Mouse (Mus musculus): ENCODE data around the gene Slc50a1. TPM values are rescaled to one million over a fixed set of nuclear protein-coding genes. Genes with fewer than 3 reads are reported as not detected.
A peak's percentile ranks its signal among the peaks of the same experiment; 100 is the strongest.

Slc50a1 gene
- polyA plus RNA-seq, 1 experiment from 2014 or later = 19.6 TPM

DNA sequence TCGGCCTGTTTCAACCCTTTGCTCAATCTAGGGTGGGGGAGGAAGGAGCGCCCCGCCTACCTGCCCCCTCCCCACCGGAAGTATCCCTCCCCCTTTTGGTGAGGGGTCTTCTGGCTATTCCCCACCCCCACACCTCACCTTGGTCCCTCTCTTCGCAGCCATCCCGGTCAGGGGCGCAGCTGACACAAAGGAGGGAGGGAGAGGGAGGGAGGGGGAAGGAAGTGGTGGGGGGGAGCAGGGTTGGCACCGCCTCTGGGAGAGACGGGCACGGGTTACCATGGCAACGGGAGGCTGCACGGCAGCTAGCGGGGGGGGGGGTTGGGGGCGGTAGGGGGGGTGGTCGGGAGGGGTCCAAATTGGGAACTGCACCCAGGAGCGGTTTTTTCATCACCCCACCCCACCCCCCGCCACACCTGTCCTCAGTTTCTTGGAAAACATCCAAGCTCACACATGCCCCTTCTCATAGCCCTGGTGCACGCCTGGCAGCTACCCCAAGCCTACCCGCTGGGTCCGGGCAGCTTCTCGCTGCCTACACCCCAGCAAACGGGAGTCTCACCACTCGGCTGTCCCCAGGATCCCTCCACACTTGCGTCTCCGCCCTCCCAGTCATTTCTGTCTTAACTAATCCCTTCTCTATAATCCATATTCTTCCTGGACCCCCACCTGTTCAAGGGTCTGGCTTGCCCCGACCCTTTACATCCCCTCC is 25.2 kb downstream of the Slc50a1 start:
- H3K36me3 ChIP-seq (replicated peaks; ENCODE audit: insufficient read depth, low read length) = peaks cover 5% of the 10 kb centered on the region; the same call in 1 of the 2 replicates
- ATAC-seq (no peak), DNase-seq (no peak)
- under 1% methylated on average over 18 of the region's 26 CpGs for WGBS (ENCODE audit: insufficient replicate concordance)
- H3K4me2 ChIP-seq (ENCODE audit: low read depth, low read length) = peak overlapping the region; percentile 89
- no peaks in the 10 kb centered on the region for H3K9me3 ChIP-seq (ENCODE audit: low read length)
- no peak overlapping the region for H3K27ac ChIP-seq (ENCODE audit: low read depth)
- TF ChIP-seq CTCF (IDR thresholded peaks at IDR 0.05; ENCODE audit: low read depth) (no peak), EP300 (IDR thresholded peaks at IDR 0.05; ENCODE audit: low read depth) (no peak)
- peaks cover 14% of the 10 kb centered on the region for H3K27me3 ChIP-seq (ENCODE audit: insufficient read depth, low read length)
- peaks cover 36% of the 10 kb centered on the region for H3K4me1 ChIP-seq (ENCODE audit: insufficient read depth)
- no peak overlapping the region for H3K9ac ChIP-seq (replicated peaks)
- peak overlapping the region; percentile 22; the same call in 1 of the 2 replicates for H3K4me3 ChIP-seq (ENCODE audit: low read depth, low read length)

DNA sequence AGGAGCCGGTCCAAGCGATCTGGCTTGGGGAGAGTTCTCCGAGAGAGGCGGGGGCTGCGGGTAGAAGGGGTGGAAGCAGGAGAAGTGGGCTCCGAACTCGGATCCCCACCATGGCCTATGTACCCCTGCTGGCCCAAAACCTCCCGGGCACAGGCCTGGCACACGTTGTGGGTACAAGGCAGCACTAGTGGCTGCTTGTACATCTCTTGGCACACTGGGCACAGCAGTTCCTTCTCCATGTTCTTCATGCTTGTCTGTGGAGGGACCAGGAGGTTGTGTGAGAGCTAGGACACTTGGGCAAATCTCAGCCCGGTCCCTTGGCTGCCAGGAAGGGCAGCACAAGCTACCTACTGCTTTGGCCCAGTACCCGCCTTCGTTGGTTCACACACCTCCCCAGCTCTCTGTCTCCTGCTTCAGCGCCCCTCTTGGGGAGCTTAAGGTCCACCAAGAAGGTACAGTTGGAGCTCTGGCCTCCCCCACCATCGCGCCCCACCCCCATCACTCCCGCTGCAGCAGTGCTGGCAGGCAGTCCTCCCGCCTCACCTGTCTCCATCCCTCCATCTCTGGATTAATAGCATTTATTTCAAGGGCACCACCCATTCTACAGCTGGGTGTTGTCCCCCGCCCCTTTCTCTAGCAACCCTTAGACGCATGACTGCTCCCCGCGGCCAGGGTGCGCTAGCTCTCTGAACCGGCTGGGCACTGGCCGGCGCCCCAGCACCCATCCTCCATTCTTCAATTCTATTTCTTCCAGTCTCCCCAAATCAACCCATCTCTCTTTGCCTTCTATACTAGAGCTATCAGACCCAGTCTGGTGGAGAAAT is 26.0 kb downstream of the Slc50a1 start:
- Histone ChIP-seq H3K4me2 (ENCODE audit: low read depth, low read length) (peak overlapping the region; percentile 89), H3K36me3 (replicated peaks; ENCODE audit: insufficient read depth, low read length) (0 out of 2 replicates have a peak, but pooled peaks cover 2% of the 10 kb centered on the region), H3K9ac (replicated peaks) (no peak overlapping the region), H3K27me3 (ENCODE audit: insufficient read depth, low read length) (peaks cover 14% of the 10 kb centered on the region), H3K4me1 (ENCODE audit: insufficient read depth) (peaks cover 36% of the 10 kb centered on the region), H3K27ac (ENCODE audit: low read depth) (no peak overlapping the region), H3K4me3 (ENCODE audit: low read depth, low read length) (peak overlapping the region; percentile 22; the same call in 1 of the 2 replicates), H3K9me3 (ENCODE audit: low read length) (no peaks in the 10 kb centered on the region)
- no peak for TF ChIP-seq EP300 (IDR thresholded peaks at IDR 0.05; ENCODE audit: low read depth)
- TF ChIP-seq CTCF (IDR thresholded peaks at IDR 0.05; ENCODE audit: low read depth) = peak; percentile 24
- WGBS (ENCODE audit: insufficient replicate concordance) = 24% methylated on average over 24 of the region's 25 CpGs
- ATAC-seq (no peak), DNase-seq (no peak)

GRCm38 (mm10) chr3:89243609-89244008 is 26.8 kb downstream of the Slc50a1 start:
- DNase-seq (peak; percentile 69), ATAC-seq (0 out of 2 replicates have a peak, but pooled peaks have one; percentile 34)
- Histone ChIP-seq H3K36me3 (replicated peaks; ENCODE audit: insufficient read depth, low read length) (no peaks in the 10 kb centered on the region), H3K9me3 (ENCODE audit: low read length) (no peaks in the 10 kb centered on the region), H3K9ac (replicated peaks) (no peak overlapping the region), H3K4me1 (ENCODE audit: insufficient read depth) (peaks cover 36% of the 10 kb centered on the region), H3K27me3 (ENCODE audit: insufficient read depth, low read length) (peaks cover 14% of the 10 kb centered on the region), H3K4me2 (ENCODE audit: low read depth, low read length) (peak overlapping the region; percentile 28; the same call in 1 of the 2 replicates), H3K4me3 (ENCODE audit: low read depth, low read length) (no peak overlapping the region), H3K27ac (ENCODE audit: low read depth) (no peak overlapping the region)
- 17% methylated on average over 14 of the region's 14 CpGs for WGBS (ENCODE audit: insufficient replicate concordance)
- TF ChIP-seq EP300 (IDR thresholded peaks at IDR 0.05; ENCODE audit: low read depth) = no peak
- peak; percentile 61 for TF ChIP-seq CTCF (IDR thresholded peaks at IDR 0.05; ENCODE audit: low read depth)

DNA sequence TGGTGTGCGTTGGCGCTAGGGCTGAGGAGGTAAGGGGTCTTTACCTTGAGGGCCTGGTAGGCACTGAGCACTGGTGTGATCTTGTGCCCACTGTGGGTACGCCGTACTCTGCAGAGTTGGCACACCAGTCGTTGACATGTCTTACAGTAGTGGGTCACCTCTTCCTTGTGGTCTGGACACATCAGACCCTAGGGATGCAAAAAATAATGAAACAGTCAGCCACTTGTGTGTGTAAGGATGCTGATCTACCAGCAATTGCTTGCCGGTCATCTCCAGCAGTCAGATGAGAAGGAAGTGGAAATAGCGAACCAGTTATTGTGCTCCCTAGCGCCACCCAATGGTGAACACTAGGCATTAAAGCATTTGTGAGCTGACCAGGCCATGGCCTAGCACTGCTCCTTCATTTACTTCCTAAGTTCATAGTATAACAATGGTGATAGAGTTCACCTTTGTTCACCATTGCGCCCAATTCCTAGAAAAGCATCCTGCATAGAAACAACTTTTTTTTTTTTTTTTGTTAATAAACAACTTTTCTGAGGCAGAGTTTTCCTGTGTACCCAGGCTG is 28.0 kb downstream of the Slc50a1 start:
- Histone ChIP-seq H3K9ac (replicated peaks) (no peak overlapping the region), H3K4me3 (ENCODE audit: low read depth, low read length) (no peak overlapping the region), H3K36me3 (replicated peaks; ENCODE audit: insufficient read depth, low read length) (no peaks in the 10 kb centered on the region), H3K4me1 (ENCODE audit: insufficient read depth) (peaks cover 30% of the 10 kb centered on the region), H3K4me2 (ENCODE audit: low read depth, low read length) (no peak overlapping the region), H3K27me3 (ENCODE audit: insufficient read depth, low read length) (peaks cover 14% of the 10 kb centered on the region), H3K27ac (ENCODE audit: low read depth) (no peak overlapping the region), H3K9me3 (ENCODE audit: low read length) (no peaks in the 10 kb centered on the region)
- 58% methylated on average over 9 of the region's 9 CpGs for WGBS (ENCODE audit: insufficient replicate concordance)
- DNase-seq = peak; percentile 79
- TF ChIP-seq CTCF (IDR thresholded peaks at IDR 0.05; ENCODE audit: low read depth) (peak; percentile 85), EP300 (IDR thresholded peaks at IDR 0.05; ENCODE audit: low read depth) (no peak)
- ATAC-seq = no peak

- no peaks in the 10 kb centered on the region for H3K36me3 ChIP-seq (replicated peaks; ENCODE audit: insufficient read depth, low read length)
- H3K27ac ChIP-seq (ENCODE audit: low read depth) = no peak overlapping the region
- no peak overlapping the region for H3K4me2 ChIP-seq (ENCODE audit: low read depth, low read length)
- TF ChIP-seq EP300 (IDR thresholded peaks at IDR 0.05; ENCODE audit: low read depth) = no peak
- no peak for TF ChIP-seq CTCF (IDR thresholded peaks at IDR 0.05; ENCODE audit: low read depth)
- no peaks in the 10 kb centered on the region for H3K27me3 ChIP-seq (ENCODE audit: insufficient read depth, low read length)
- 51% methylated on average over 10 of the region's 12 CpGs for WGBS (ENCODE audit: insufficient replicate concordance)
- DNase-seq = no peak
- peaks cover 7% of the 10 kb centered on the region for H3K4me1 ChIP-seq (ENCODE audit: insufficient read depth)
- H3K9me3 ChIP-seq (ENCODE audit: low read length) = no peaks in the 10 kb centered on the region
- no peak overlapping the region for H3K9ac ChIP-seq (replicated peaks)
- H3K4me3 ChIP-seq (ENCODE audit: low read depth, low read length) = no peak overlapping the region
- ATAC-seq = no peak
Observed at GRCm38 (mm10) chr3:89238494-89238893, 31.9 kb downstream of the Slc50a1 start.

- Histone ChIP-seq H3K9ac (replicated peaks) (no peak overlapping the region), H3K36me3 (replicated peaks; ENCODE audit: insufficient read depth, low read length) (no peaks in the 10 kb centered on the region), H3K9me3 (ENCODE audit: low read length) (no peaks in the 10 kb centered on the region), H3K4me2 (ENCODE audit: low read depth, low read length) (no peak overlapping the region), H3K27me3 (ENCODE audit: insufficient read depth, low read length) (no peaks in the 10 kb centered on the region), H3K4me3 (ENCODE audit: low read depth, low read length) (no peak overlapping the region), H3K4me1 (ENCODE audit: insufficient read depth) (peaks cover 6% of the 10 kb centered on the region; the same call in 1 of the 2 replicates), H3K27ac (ENCODE audit: low read depth) (no peak overlapping the region)
- ATAC-seq (no peak), DNase-seq (no peak)
- 83% methylated on average over 21 of the region's 21 CpGs for WGBS (ENCODE audit: insufficient replicate concordance)
- no peak for TF ChIP-seq CTCF (IDR thresholded peaks at IDR 0.05; ENCODE audit: low read depth)
- no peak for TF ChIP-seq EP300 (IDR thresholded peaks at IDR 0.05; ENCODE audit: low read depth)
Observed at GRCm38 (mm10) chr3:89237682-89238081, 32.7 kb downstream of the Slc50a1 start.
